ENCODE assay signal across 12 mouse cellular contexts in the genomic region with DNA sequence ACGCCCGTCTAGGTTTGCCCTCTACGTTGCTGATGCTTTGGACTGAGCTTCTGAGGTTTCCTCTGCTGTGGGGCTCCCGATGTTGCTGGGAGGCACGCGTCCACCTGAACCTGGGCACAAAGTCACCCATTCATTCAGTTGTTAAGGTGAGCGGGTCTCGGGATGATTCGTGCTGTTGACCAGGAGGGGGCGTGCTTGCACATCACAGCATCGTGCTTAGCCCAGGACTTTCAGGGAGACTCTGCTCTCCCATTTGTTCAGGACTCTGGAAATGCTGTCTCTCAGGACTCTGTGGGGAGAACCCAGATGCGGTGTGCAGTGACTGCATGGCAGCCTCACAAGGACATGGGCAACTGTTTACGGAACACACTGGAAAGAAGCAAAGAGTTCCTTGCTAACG. TPM values are rescaled to one million over a fixed set of nuclear protein-coding genes. Genes with fewer than 3 reads are reported as not detected.
DNase-seq lines count a peak whose midpoint lies in the region; ATAC-seq and TF ChIP-seq lines count a peak whose summit lies in the region.
"Had no signal": no experiment of that assay in that cellular context is flagged by ENCODE, and none has a peak within 500 bp of the region (broad histone marks: within the 10 kb centered on the region; RNA-seq: fewer than 3 reads in every experiment).

No protein-coding gene starts in this region.

- H3K4me2 ChIP-seq in hindbrain, embryonic 11.5 days (replicated peaks; ENCODE audit: low read depth, low read length), result no peak overlapping the region
- no peak overlapping the region for H3K4me2 ChIP-seq in hindbrain, embryonic 16.5 days (ENCODE audit: low read length)
- H3K4me2 ChIP-seq in limb, embryonic 15.5 days, result no peak overlapping the region
- H3K4me2 ChIP-seq: limb, embryonic 13.5 days had no signal

- H3K27ac ChIP-seq in hindbrain, embryonic 11.5 days (ENCODE audit: low read depth, low read length), result no peak overlapping the region
- H3K27ac ChIP-seq in hindbrain, embryonic 16.5 days (ENCODE audit: low read depth, low read length), result no peak overlapping the region
- peak overlapping the region; percentile 92; the same call in 1 of the 2 replicates for H3K27ac ChIP-seq in limb, embryonic 15.5 days

- no peak for ATAC-seq in hindbrain, embryonic 11.5 days (ENCODE audit: low FRiP score)
- no peak for ATAC-seq in hindbrain, embryonic 16.5 days
- no peak for ATAC-seq in limb, embryonic 15.5 days (ENCODE audit: insufficient number of reproducible peaks, low FRiP score, low TSS enrichment, low read depth)
- ATAC-seq: inflammation-experienced regulatory T-cells, adult 6 months had no signal

- peak; percentile 49; the same call in 1 of the 2 replicates for TF ChIP-seq CTCF in lung, adult 2 months (IDR thresholded peaks at IDR 0.05; ENCODE audit: insufficient read depth, low read length)

- no peak for TF ChIP-seq POLR2A in lung, adult 2 months (IDR thresholded peaks at IDR 0.05; ENCODE audit: borderline replicate concordance, extremely low read depth, low read depth, low read length)

- no peak overlapping the region for H3K9ac ChIP-seq in hindbrain, embryonic 11.5 days (ENCODE audit: low read depth, low read length)
- no peak overlapping the region for H3K9ac ChIP-seq in hindbrain, embryonic 16.5 days (ENCODE audit: low read depth, low read length)
- H3K9ac ChIP-seq in limb, embryonic 15.5 days, result no peak overlapping the region

- H3K9me3 ChIP-seq in hindbrain, embryonic 11.5 days (ENCODE audit: control insufficient read depth, low read length), result no peaks in the 10 kb centered on the region
- H3K9me3 ChIP-seq in hindbrain, embryonic 16.5 days (ENCODE audit: control insufficient read depth, low read length), result no peaks in the 10 kb centered on the region
- H3K9me3 ChIP-seq in limb, embryonic 15.5 days, result no peaks in the 10 kb centered on the region
- H3K9me3 ChIP-seq: G1E; limb, embryonic 13.5 days had no signal

- H3K36me3 ChIP-seq in hindbrain, embryonic 11.5 days (ENCODE audit: control insufficient read depth, insufficient read depth, low read length), result no peaks in the 10 kb centered on the region
- no peaks in the 10 kb centered on the region for H3K36me3 ChIP-seq in hindbrain, embryonic 16.5 days (ENCODE audit: control insufficient read depth, insufficient read depth, low read length)
- no peaks in the 10 kb centered on the region for H3K36me3 ChIP-seq in limb, embryonic 15.5 days
- H3K36me3 ChIP-seq: G1E; limb, embryonic 13.5 days had no signal

- intact Hi-C loops in gastrocnemius, postnatal 36 days (cut with DNase I), result no loop called here

- no peaks in the 10 kb centered on the region for H3K4me1 ChIP-seq in hindbrain, embryonic 11.5 days (replicated peaks; ENCODE audit: control insufficient read depth, insufficient read depth, low read length)
- no peaks in the 10 kb centered on the region for H3K4me1 ChIP-seq in hindbrain, embryonic 16.5 days (ENCODE audit: control insufficient read depth, insufficient read depth, low read depth, low read length)
- H3K4me1 ChIP-seq in lung, adult 2 months (ENCODE audit: control insufficient read depth, insufficient read depth, low read length), result no peaks in the 10 kb centered on the region
- peaks cover 36% of the 10 kb centered on the region for H3K4me1 ChIP-seq in limb, embryonic 15.5 days

- DNase-seq in hindbrain, embryonic 11.5 days (ENCODE audit: low spot score), result peak; percentile 11
- DNase-seq in lung, adult 2 months, result no peak
- no peak for DNase-seq in lung, adult 18-20 months
- peak; percentile 60 for DNase-seq in WW6 (ENCODE audit: low read depth, low spot score)
- DNase-seq in gastrocnemius, postnatal 36 days, result no peak
- DNase-seq: right cerebral cortex, postnatal 25 days had no signal

- WGBS in hindbrain, embryonic 11.5 days, result 41% methylated on average over 14 of the region's 14 CpGs
- WGBS in hindbrain, embryonic 16.5 days, result 41% methylated on average over 14 of the region's 14 CpGs
- 39% methylated on average over 14 of the region's 14 CpGs for WGBS in lung, adult 2 months
- WGBS in limb, embryonic 15.5 days, result 43% methylated on average over 14 of the region's 14 CpGs

- H3K4me3 ChIP-seq in hindbrain, embryonic 11.5 days (ENCODE audit: low read depth, low read length), result no peak overlapping the region
- H3K4me3 ChIP-seq in hindbrain, embryonic 16.5 days (ENCODE audit: low read length), result no peak overlapping the region
- H3K4me3 ChIP-seq in lung, adult 2 months (replicated peaks; ENCODE audit: extremely low read depth, low read depth, low read length), result no peak overlapping the region
- H3K4me3 ChIP-seq in limb, embryonic 15.5 days, result no peak overlapping the region
- H3K4me3 ChIP-seq: limb, embryonic 13.5 days had no signal

- H3K27me3 ChIP-seq in hindbrain, embryonic 11.5 days (ENCODE audit: control insufficient read depth, insufficient read depth, low read length), result no peaks in the 10 kb centered on the region
- no peaks in the 10 kb centered on the region for H3K27me3 ChIP-seq in hindbrain, embryonic 16.5 days (replicated peaks; ENCODE audit: control insufficient read depth, insufficient read depth, low read length)
- H3K27me3 ChIP-seq in limb, embryonic 15.5 days, result no peaks in the 10 kb centered on the region
- H3K27me3 ChIP-seq: limb, embryonic 13.5 days had no signal

RNA-seq across cellular contexts. Expression of a gene that starts 53.1 kb away (rescaled TPM):
- polyA plus RNA-seq in hindbrain, embryonic 11.5 days (2014; fragmentation: Nextera tagmentation; extraction: Ambion mirVana), result 1.0 and 1.9 TPM in 2 replicates
- polyA plus RNA-seq in hindbrain, embryonic 16.5 days (2015; fragmentation: Nextera tagmentation; extraction: Ambion mirVana), result 0.78 and 1.2 TPM in 2 replicates
- 22.3 and 24.2 TPM in 2 replicates for polyA plus RNA-seq in lung, adult 2 months (2012; rRNA removed)
- polyA plus RNA-seq in limb, embryonic 15.5 days (2015; fragmentation: Nextera tagmentation; extraction: Ambion mirVana), result 1.1 and 1.3 TPM in 2 replicates
- total RNA-seq in gastrocnemius, postnatal 36 days (2021), result not detected
- total RNA-seq: adrenal gland, adult 18-20 months; G1E had no signal
- polyA plus RNA-seq: G1E; inflammation-experienced regulatory T-cells, adult 6 months had no signal

RNA-seq across cellular contexts. Expression of a gene that starts 56.7 kb away (rescaled TPM):
- 24.6 and 26.3 TPM in 2 replicates for polyA plus RNA-seq in hindbrain, embryonic 11.5 days (2014; fragmentation: Nextera tagmentation; extraction: Ambion mirVana)
- 49.9 and 56.1 TPM in 2 replicates for polyA plus RNA-seq in hindbrain, embryonic 16.5 days (2015; fragmentation: Nextera tagmentation; extraction: Ambion mirVana)
- polyA plus RNA-seq in lung, adult 2 months (2012; rRNA removed), result 7.7 and 10.5 TPM in 2 replicates
- polyA plus RNA-seq in limb, embryonic 15.5 days (2015; fragmentation: Nextera tagmentation; extraction: Ambion mirVana), result 48.0 and 62.6 TPM in 2 replicates
- 10 to 100 TPM; 88.6 to 89.2 TPM for total RNA-seq in gastrocnemius, postnatal 36 days (2021)

Comparison
In these comparisons a context has a peak if more than half of its experiments do, and no peak if none do; other contexts are left out.
1. DNase-seq: peak in hindbrain, embryonic 11.5 days (single experiment) and WW6 (single experiment); none in lung, adult 2 months (single experiment), lung, adult 18-20 months (0 of 2) and gastrocnemius, postnatal 36 days (0 of 2).